ENCODE assay signal across 16 mouse cellular contexts in the genomic region with DNA sequence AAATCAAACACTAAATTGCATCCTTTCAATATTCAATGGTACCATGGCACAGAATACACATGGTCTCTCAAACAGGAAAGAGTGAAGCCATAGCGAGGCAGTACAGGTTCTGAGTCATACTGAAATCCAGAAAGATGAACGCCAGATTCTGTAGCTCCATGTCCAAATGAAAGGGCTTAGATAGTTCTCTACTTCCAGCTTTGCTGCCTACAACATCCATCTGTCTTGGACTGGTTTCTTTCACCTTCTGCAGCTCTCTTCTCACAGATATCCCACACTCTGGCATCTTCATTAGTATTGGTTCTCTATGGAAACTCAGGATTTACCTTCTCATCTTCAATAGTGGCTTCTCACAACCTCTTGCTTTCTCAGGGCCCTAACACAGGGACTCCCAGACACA.
"Had no signal": no experiment of that assay in that cellular context is flagged by ENCODE, and none has a peak within 500 bp of the region (broad histone marks: within the 10 kb centered on the region; RNA-seq: fewer than 3 reads in every experiment).

No protein-coding gene starts in this region.

- H3K4me3 ChIP-seq: liver, embryonic 15.5 days; lung, embryonic 15.5 days; megakaryocyte, embryonic 14.5 days; midbrain, embryonic 13.5 days; midbrain, embryonic 15.5 days; neural tube, embryonic 12.5 days had no signal

- H3K4me1 ChIP-seq: liver, embryonic 15.5 days; megakaryocyte, embryonic 14.5 days; midbrain, embryonic 13.5 days; midbrain, embryonic 15.5 days; neural tube, embryonic 12.5 days had no signal

- DNase-seq: liver, postnatal 0 days; lung, adult 2 months; lung, postnatal 14 days; lung, postnatal 36 days; thymus, adult 2 months; thymus, postnatal 25 days; thymus, postnatal 4 days had no signal

- H3K9ac ChIP-seq: liver, embryonic 15.5 days; liver, postnatal 0 days; lung, embryonic 15.5 days; midbrain, embryonic 13.5 days; midbrain, embryonic 15.5 days; neural tube, embryonic 12.5 days had no signal

- H3K4me2 ChIP-seq: liver, embryonic 15.5 days; lung, embryonic 15.5 days; midbrain, embryonic 11.5 days; midbrain, embryonic 13.5 days; midbrain, embryonic 15.5 days; neural tube, embryonic 12.5 days had no signal

- H3K9me3 ChIP-seq: liver, embryonic 15.5 days; lung, embryonic 15.5 days; megakaryocyte, embryonic 14.5 days; midbrain, embryonic 13.5 days; midbrain, embryonic 15.5 days; neural tube, embryonic 12.5 days had no signal

- H3K27me3 ChIP-seq: liver, embryonic 15.5 days; lung, embryonic 15.5 days; megakaryocyte, embryonic 14.5 days; midbrain, embryonic 13.5 days; midbrain, embryonic 15.5 days; neural tube, embryonic 12.5 days had no signal

- H3K36me3 ChIP-seq: liver, embryonic 15.5 days; lung, embryonic 15.5 days; midbrain, embryonic 13.5 days; midbrain, embryonic 15.5 days; neural tube, embryonic 12.5 days had no signal

- ATAC-seq: liver, postnatal 0 days; lung, postnatal 0 days; midbrain, embryonic 13.5 days; midbrain, embryonic 15.5 days had no signal

- H3K27ac ChIP-seq: liver, embryonic 15.5 days; lung, embryonic 15.5 days; macrophage; midbrain, embryonic 13.5 days; midbrain, embryonic 15.5 days; neural tube, embryonic 12.5 days had no signal
